Mouse (Mus musculus): ENCODE results near the gene Acbd4.

The Acbd4 gene

GRCm38 (mm10) chr11:103141101-103141943 lies 39.8 kb downstream of the Acbd4 start:
- DNase-seq (ENCODE audit: low read depth, low spot score), result no peak

- DNase-seq (ENCODE audit: low read depth, low spot score), result no peak
Measured at GRCm38 (mm10) chr11:103141944-103142255, 40.4 kb downstream of the Acbd4 start.

- DNase-seq (ENCODE audit: low read depth, low spot score), result no peak
Measured at GRCm38 (mm10) chr11:103142441-103143182, 41.1 kb downstream of the Acbd4 start.

GRCm38 (mm10) chr11:103144309-103145285 lies 43.1 kb downstream of the Acbd4 start:
- no peak for DNase-seq (ENCODE audit: low read depth, low spot score)

GRCm38 (mm10) chr11:103146386-103146785 lies 44.9 kb downstream of the Acbd4 start:
- DNase-seq (ENCODE audit: low read depth, low spot score), result no peak

- DNase-seq (ENCODE audit: low read depth, low spot score), result no peak
Measured at GRCm38 (mm10) chr11:103147766-103148165, 46.3 kb downstream of the Acbd4 start.

GRCm38 (mm10) chr11:103149771-103150170 lies 48.3 kb downstream of the Acbd4 start:
- DNase-seq (ENCODE audit: low read depth, low spot score), result no peak

GRCm38 (mm10) chr11:103158621-103159478 lies 57.4 kb downstream of the Acbd4 start:
- DNase-seq (ENCODE audit: low read depth, low spot score), result peak; percentile 95

- no peak for DNase-seq (ENCODE audit: low read depth, low spot score)
Measured at GRCm38 (mm10) chr11:103160738-103161137, 59.3 kb downstream of the Acbd4 start.

- peak; percentile 93 for DNase-seq (ENCODE audit: low read depth, low spot score)
Measured at GRCm38 (mm10) chr11:103161449-103161848, 60.0 kb downstream of the Acbd4 start.
